Mouse (Mus musculus) CH12.LX (cell line): ENCODE data around the gene Atl3.

Experiments used
- CHD1 ChIP-seq: IDR thresholded peaks from 2 replicates; pipeline ENCODE4 v1.6.1; 2012; ENCODE audit warnings: low read depth, low read length, improper control_type of control experiment, inconsistent platforms
- CTCF ChIP-seq, 2 experiments: IDR thresholded peaks in 1 of 2; conservative IDR thresholded peaks in 1 of 2; 2 replicates each; pipeline ENCODE4 v1.5.1; 2011 to 2012; ENCODE audit warnings: low read depth in 2 of 2, low read length in 2 of 2, improper control_type of control experiment in 1 of 2, inconsistent platforms in 1 of 2, mild to moderate bottlenecking in 1 of 2, moderate library complexity in 1 of 2
- EP300 ChIP-seq: IDR thresholded peaks from 2 replicates; pipeline ENCODE4 v1.6.1; 2011; ENCODE audit warnings: low read length, improper control_type of control experiment
- MAFK ChIP-seq: IDR thresholded peaks from 2 replicates; pipeline ENCODE4 v1.6.1; 2011; ENCODE audit warnings: low read length, improper control_type of control experiment; ENCODE audit not compliant: insufficient replicate concordance
- RCOR1 ChIP-seq: conservative IDR thresholded peaks from 2 replicates; pipeline ENCODE4 v1.6.1; 2012; ENCODE audit warnings: low read depth, mild to moderate bottlenecking, inconsistent platforms, low read length, improper control_type of control experiment
- USF2 ChIP-seq: conservative IDR thresholded peaks from 2 replicates; pipeline ENCODE4 v1.6.1; 2011; ENCODE audit warnings: low read depth, low read length, improper control_type of control experiment
- ZKSCAN1 ChIP-seq: IDR thresholded peaks from 2 replicates; pipeline ENCODE4 v1.6.1; 2012; ENCODE audit warnings: low read depth, inconsistent platforms, low read length, improper control_type of control experiment, borderline replicate concordance

- TF ChIP-seq ZKSCAN1 (no peak), MAFK (no peak), EP300 (no peak), CTCF (conservative IDR thresholded peaks at IDR 0.05 in 1 of 2, IDR thresholded peaks at IDR 0.05 in 1 of 2; ENCODE audit: low read depth in 2 of 2, low read length in 2 of 2) (no peak), RCOR1 (no peak), USF2 (no peak), CHD1 (no peak)
Measured at GRCm38 (mm10) chr19:7458901-7459300, 34.9 kb upstream of the Atl3 start.
